Mouse (Mus musculus) induced T-regulatory cell, adult 2 months (primary cell): ENCODE results near the gene Otulin.

Experiments used
- DNase-seq: peaks from one replicate; pipeline ENCODE4 v3.0.0-alpha.2; 2012; ENCODE audit warnings: low read depth

Otulin gene

DNA sequence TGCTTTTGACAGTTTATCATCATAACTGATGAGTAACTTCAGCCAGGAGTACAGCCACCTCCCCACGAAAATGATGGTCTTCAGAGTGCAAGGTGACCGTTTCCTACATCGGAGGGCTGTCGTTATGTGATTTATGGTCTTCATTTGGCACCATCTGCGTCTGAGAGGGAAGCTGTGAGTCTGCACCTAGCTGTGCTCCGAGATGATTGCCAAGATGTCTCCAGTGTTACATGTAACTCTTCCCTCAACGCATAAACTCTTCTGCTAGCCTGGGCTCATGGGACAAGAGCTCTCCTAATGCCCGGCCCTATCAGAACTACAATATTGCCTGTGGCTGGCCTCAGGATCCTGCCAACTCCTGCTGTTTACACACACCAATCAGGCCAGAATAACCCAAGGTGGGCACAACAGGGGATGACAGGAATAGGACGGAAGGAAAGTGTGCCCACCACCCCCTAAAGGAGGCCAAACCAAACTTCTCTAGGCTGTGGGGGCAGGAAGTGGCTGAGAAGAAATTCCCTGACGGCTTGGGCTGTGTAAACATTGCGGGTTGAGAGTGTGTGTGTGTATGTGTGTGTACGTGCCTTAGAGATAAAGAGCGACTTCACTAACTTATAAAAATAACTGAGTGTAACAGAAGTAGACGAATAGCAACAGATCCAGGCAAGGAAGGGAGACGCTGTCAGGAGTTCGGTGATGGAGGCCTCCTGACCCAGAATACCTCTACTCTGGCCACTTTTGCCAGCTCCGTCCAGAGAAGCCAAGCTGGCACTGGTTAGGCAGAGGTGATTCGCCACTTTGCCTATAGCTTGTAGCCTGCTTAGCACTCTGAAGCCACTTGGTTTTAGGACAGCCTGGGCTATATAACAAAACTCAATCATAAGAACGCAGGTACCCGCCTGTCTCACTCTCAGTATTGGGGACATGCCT, 126.4 kb downstream of the Otulin start:
- DNase-seq = no peak

DNA sequence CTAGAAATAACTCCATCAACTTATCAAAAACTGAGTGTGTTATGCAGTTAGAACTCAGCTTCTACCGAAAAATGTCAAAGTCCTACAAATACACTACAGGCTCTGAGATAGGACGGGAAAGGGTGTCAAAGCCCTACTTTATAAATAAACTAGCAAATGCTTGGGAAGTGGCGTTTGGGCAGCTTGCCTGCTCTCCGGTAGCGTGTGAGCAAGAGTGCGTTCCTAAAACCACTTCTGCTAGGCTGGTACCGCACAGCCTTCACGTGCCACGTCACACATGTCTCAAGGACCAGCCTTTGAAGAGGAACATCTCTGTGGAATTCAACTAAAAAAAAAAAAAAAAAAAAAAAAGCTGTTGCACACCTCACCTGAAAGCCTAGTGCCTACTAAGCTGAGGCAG, 127.3 kb downstream of the Otulin start:
- DNase-seq = no peak

DNA sequence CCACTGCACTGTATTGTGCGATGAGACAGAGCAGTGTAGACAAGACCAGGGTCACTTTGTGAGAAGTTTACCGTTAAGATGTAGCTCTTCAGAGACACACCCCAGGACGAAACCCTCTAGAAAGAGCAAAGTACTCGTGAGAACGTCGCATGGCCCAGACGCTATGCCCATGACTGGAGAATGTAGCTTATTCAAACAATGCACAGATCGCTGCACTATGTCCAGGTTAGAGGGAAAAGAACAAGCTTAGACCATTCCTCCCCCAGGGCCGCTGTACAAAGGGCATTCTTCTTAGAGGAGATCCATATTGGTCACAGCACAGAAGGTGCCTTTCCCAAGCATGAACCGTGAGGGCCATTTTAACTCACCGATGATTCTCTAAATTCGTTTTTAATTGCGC, 128.2 kb downstream of the Otulin start:
- no peak for DNase-seq

DNA sequence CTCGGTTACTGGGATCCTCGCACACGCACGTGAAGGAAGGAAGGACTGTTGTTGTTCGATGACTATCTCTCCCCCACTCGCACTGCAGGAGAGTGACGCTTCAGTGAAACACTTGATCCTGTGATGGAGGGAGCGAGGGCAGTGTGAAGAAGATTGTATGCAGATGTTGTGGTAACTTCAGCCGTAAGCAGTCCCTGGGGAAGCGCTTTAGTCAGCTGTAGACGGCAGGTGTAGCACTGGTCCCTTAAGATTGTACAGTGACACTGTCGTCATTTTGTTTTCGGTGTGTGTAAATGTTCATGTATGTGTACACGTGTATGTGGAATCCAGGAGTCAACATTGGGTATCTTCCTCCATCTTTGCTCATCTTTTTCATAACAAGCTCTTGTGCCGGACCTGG, 130.1 kb downstream of the Otulin start:
- DNase-seq = no peak

DNA sequence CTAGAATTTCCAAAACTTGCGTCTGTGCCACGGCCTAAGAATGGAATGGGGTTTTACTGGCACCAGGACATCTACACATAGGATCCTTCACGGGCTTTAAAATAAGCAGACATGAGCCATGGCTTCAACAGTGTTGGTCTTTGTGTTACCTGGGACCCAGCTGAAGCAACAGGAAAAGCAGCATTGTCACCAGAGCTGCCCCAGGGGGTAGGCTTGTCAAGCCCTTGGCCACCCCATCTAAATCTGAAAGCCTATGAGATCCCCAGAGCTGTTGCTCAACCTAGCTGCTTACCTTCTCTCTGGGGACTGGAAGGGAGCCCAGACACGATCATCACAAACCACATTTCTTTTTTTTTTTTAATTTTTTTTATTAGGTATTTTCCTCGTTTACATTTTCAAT, 132.4 kb downstream of the Otulin start:
- no peak for DNase-seq

DNA sequence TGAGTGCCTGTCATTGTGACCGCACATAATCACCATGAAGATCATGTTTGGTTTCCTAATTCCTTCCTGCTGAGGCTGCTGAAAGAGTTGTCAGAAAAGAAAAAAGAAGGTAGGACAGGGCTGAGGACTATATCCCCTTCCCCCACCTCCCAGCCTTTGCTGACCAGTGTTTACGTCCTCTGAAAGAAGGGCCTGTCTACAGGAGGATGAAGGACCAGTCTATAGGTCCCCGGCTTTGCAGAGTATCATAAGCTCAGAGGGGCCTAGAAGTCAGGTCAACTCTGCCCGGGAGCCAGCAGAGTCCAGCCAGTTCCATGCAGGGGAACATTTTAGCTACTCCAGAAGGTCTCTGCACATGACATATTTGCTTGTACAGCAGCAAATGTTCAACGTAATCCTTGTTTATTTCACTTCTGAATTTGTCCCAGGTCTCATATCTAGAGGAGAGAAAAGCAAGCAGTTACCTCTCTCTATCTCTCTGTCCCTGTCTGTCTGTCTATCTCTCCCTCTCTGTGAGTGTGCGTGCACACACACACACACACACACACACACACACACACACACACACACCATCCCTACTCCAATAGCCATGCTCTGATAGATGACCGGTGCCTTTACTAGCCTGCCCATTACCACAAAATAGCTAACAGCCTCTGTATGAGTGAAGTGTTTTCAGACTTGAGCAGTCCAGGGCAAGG, 133.0 kb downstream of the Otulin start:
- DNase-seq = no peak

DNA sequence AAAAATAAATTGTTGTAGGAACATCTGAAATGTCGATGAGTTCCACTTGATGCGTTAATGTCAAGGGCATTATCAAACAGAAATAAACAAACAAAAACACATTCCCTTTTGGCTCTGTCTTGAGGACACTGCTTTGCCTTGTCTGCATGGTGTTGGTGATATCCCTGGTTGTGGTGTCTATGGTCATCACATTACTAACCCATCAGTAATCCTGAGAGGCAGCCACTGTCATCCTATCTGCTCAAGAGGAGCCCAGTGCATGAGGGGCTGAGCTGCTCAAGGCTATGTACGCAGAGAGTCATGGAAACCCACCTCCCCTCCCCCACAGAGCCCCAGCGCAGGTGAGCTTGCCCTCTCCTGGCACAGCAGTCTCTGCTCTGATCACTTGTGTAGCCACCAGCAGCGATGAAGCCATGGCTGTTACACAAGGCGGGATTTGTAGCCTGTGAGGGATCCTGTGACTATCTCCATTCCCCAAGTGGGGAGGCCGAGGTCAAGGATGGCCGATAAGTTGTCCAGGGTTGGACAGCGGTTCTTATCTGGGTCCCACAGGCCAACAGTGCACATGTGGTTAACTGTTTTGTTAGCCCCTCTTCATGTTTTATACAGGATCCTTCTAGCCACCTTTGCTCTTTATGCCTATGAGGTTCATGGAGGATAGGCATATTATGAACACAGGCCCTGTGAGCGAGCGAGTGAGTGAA, 133.7 kb downstream of the Otulin start:
- no peak for DNase-seq

DNA sequence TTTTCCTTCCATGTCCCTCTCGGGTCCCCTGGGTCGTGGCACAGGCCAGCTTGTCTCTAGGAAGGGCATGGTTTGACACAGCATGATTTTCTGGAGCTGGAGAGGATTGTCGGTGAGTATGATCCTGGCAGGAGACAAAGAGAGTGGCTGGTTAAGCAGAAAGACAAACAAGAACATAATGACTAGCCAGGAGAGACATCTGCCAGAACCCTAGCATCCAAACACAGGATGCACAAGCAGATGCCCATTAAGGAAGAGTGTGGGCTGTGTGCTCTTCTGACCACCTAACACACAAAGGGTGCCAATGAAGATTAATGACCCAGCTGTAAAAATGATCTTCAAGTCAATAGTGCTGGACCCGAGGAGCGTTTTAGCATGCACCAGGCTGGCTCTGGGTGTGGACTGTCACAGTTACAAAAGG, 134.5 kb downstream of the Otulin start:
- DNase-seq = no peak

DNA sequence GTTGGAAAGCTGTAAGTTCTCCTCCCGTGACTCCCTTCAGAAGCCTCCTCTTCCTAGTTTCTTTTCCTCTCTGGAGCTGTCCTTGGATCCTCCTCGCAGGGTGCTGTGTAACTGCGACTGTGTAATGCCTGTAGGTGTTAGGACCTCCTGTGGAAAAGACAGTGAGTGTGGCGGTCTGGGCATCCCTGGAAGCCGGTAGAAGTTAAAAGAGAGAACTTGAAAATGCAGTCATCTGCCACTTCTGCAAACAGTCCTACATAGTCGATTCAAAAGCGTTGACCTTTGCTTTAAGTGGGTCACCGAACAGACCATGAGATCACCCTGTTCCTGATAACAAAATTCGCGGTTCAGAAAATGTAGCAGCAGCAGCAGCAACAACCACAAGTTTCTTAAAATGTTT, 137.0 kb downstream of the Otulin start:
- DNase-seq = no peak

DNA sequence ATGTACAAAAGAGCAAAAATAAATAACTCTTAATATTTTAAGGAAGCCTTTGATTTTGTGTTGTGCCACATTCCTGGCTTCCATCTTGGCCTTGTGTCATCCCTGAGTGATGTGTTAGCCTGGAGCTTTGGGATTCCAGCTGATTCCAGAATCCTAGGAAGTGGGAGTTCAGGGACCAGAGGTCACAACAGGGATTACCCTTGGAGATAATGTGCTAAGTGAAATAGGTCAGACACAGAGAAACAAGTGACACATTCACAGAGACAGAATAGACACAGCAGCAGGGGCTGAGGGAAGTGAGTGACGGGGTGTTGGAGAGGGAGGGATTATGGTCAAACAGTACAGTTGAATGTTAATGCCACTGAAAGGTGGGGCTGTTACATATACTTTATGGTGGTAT, 137.8 kb downstream of the Otulin start:
- DNase-seq = no peak
